Mouse (Mus musculus): ENCODE results near the gene Nfia. TPM values are rescaled to one million over a fixed set of nuclear protein-coding genes. Genes with fewer than 3 reads are reported as not detected.

Nfia gene
- polyA plus RNA-seq, 1 experiment = not detected

DNA sequence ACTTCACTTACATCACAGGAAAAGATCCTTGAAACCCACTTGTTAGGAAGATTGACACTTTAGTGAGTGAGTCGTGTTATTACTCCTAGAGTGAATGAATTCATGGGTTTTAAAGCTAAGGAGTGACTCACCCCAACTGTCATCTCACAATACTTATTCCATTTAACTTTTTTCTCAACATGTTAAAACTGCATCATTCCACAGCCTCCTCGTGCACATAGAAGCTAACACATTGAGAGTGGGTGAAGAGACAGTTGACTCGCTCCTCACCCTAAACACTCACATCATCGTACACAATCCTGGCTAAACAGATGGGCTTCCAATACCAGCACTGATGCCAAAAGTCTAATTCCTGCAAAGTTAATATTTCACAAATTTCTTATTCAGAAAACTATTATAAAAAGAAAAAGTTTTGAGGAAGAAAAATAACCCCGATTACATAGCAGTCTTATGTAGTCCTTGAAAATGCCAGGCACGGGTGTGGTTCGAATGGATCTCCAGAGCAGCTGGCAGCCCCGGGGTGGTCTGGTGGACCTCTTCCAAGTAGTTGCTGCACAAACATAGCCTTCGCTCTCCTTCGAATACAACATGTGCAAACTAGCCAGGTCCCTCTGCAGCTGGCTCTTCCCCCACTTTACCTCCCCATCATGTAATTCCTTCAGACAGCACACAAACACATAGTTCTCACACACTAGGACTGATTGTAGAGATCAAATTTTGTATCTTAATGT lies 178.0 kb downstream of the Nfia start:
- Histone ChIP-seq H3K4me1 (ENCODE audit: control insufficient read depth, insufficient read depth, low read length) (no peaks in the 10 kb centered on the region), H3K27ac (ENCODE audit: insufficient read depth, low read depth, low read length) (no peak overlapping the region), H3K4me3 (ENCODE audit: insufficient read depth, low read depth, low read length) (no peak overlapping the region)
- TF ChIP-seq POLR2A (IDR thresholded peaks at IDR 0.05; ENCODE audit: insufficient read depth, low read depth, low read length) = no peak
- no peak for TF ChIP-seq CTCF (IDR thresholded peaks at IDR 0.05; ENCODE audit: insufficient read depth, low read depth, low read length)
- 64% methylated on average over 10 of the region's 10 CpGs for WGBS

DNA sequence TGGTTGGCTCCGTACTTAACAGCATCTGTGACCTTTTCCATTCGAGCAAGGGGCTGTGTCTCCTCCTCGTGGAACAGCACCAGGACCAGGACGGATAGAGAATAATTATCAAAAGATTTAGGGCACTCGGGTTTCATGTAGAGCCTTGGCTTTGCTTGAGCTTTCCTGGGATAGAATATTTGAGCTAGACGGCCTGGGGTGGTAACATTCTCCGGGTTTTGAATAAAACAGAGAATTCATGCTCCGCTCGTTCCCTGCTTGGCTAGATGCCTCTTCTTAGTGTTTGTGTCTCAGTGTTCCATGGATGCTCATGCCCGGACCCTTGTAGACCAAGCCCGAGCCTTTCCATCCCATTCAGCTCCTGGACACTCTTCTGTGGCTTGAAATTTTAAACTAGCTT lies 181.4 kb downstream of the Nfia start:
- Histone ChIP-seq H3K4me3 (ENCODE audit: insufficient read depth, low read depth, low read length) (no peak overlapping the region), H3K27ac (ENCODE audit: insufficient read depth, low read depth, low read length) (no peak overlapping the region), H3K4me1 (ENCODE audit: control insufficient read depth, insufficient read depth, low read length) (no peaks in the 10 kb centered on the region)
- WGBS = 48% methylated on average over 11 of the region's 11 CpGs
- TF ChIP-seq POLR2A (IDR thresholded peaks at IDR 0.05; ENCODE audit: insufficient read depth, low read depth, low read length) (no peak), CTCF (IDR thresholded peaks at IDR 0.05; ENCODE audit: insufficient read depth, low read depth, low read length) (no peak)

- Histone ChIP-seq H3K4me3 (ENCODE audit: insufficient read depth, low read depth, low read length) (no peak overlapping the region), H3K4me1 (ENCODE audit: control insufficient read depth, insufficient read depth, low read length) (no peaks in the 10 kb centered on the region), H3K27ac (ENCODE audit: insufficient read depth, low read depth, low read length) (no peak overlapping the region)
- 87% methylated on average over 5 of the region's 5 CpGs for whole genome bisulfite sequencing
- no peak for TF ChIP-seq CTCF (IDR thresholded peaks at IDR 0.05; ENCODE audit: insufficient read depth, low read depth, low read length)
- no peak for TF ChIP-seq POLR2A (IDR thresholded peaks at IDR 0.05; ENCODE audit: insufficient read depth, low read depth, low read length)
Observed at GRCm38 (mm10) chr4:97958121-97958520, 185.6 kb downstream of the Nfia start.

- TF ChIP-seq CTCF (IDR thresholded peaks at IDR 0.05; ENCODE audit: insufficient read depth, low read depth, low read length) (no peak), POLR2A (IDR thresholded peaks at IDR 0.05; ENCODE audit: insufficient read depth, low read depth, low read length) (no peak)
- WGBS = 84% methylated on average over 7 of the region's 7 CpGs
- Histone ChIP-seq H3K4me1 (ENCODE audit: control insufficient read depth, insufficient read depth, low read length) (no peaks in the 10 kb centered on the region), H3K27ac (ENCODE audit: insufficient read depth, low read depth, low read length) (no peak overlapping the region), H3K4me3 (ENCODE audit: insufficient read depth, low read depth, low read length) (no peak overlapping the region)
Observed at GRCm38 (mm10) chr4:97962856-97963255, 190.3 kb downstream of the Nfia start.

DNA sequence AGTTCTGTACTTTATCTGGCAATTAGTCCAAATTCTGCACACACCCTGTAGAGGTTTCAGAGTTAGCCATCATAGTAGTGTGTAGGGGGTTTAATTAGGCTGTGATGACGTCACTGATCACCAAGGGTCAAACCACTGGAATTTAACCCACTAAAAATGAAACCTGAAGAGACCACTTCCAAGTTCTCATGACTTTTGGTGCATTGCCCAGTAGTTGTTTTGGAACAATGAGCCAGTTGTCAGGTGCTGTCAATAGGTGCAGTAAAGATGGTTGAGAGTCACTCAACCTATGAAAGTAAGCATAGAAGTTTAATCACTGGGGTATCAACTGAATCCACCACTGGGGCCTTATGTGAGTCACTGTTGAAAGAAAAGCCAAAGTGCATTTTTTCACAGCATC lies 191.4 kb downstream of the Nfia start:
- no peak overlapping the region for H3K4me3 ChIP-seq (ENCODE audit: insufficient read depth, low read depth, low read length)
- H3K27ac ChIP-seq (ENCODE audit: insufficient read depth, low read depth, low read length) = no peak overlapping the region
- H3K4me1 ChIP-seq (ENCODE audit: control insufficient read depth, insufficient read depth, low read length) = no peaks in the 10 kb centered on the region
- WGBS = 54% methylated on average over 1 of the region's 1 CpGs
- TF ChIP-seq CTCF (IDR thresholded peaks at IDR 0.05; ENCODE audit: insufficient read depth, low read depth, low read length) (no peak), POLR2A (IDR thresholded peaks at IDR 0.05; ENCODE audit: insufficient read depth, low read depth, low read length) (no peak)

GRCm38 (mm10) chr4:97968786-97969348 lies 196.3 kb downstream of the Nfia start:
- no peak overlapping the region for H3K27ac ChIP-seq (ENCODE audit: insufficient read depth, low read depth, low read length)
- no peaks in the 10 kb centered on the region for H3K4me1 ChIP-seq (ENCODE audit: control insufficient read depth, insufficient read depth, low read length)
- WGBS = 83% methylated on average over 7 of the region's 7 CpGs
- no peak overlapping the region for H3K4me3 ChIP-seq (ENCODE audit: insufficient read depth, low read depth, low read length)
- TF ChIP-seq POLR2A (IDR thresholded peaks at IDR 0.05; ENCODE audit: insufficient read depth, low read depth, low read length) (no peak), CTCF (IDR thresholded peaks at IDR 0.05; ENCODE audit: insufficient read depth, low read depth, low read length) (no peak)

GRCm38 (mm10) chr4:97973064-97973463 lies 200.5 kb downstream of the Nfia start:
- WGBS = 97% methylated on average over 2 of the region's 2 CpGs
- TF ChIP-seq POLR2A (IDR thresholded peaks at IDR 0.05; ENCODE audit: insufficient read depth, low read depth, low read length) = no peak
- TF ChIP-seq CTCF (IDR thresholded peaks at IDR 0.05; ENCODE audit: insufficient read depth, low read depth, low read length) = no peak
- Histone ChIP-seq H3K4me1 (ENCODE audit: control insufficient read depth, insufficient read depth, low read length) (no peaks in the 10 kb centered on the region), H3K4me3 (ENCODE audit: insufficient read depth, low read depth, low read length) (no peak overlapping the region), H3K27ac (ENCODE audit: insufficient read depth, low read depth, low read length) (no peak overlapping the region)

DNA sequence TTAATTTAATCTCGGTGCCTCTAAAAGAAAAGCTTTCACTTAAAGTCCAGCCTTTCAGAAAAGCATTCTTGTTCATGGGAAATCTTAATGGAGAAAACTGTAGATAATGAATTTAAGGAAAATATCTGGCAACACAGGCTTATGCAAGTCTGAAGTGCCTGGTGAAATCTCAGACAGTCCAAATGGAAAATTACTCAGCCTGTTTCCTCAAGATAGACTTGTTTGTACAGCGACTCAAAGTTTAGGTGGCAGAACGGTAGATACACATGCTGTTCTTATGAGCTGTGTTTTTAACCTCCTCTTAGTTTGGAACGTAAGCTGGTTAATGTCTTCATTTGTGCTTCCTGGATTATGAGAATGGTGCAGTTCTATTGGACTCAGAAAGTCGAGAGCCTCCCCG lies 201.5 kb downstream of the Nfia start:
- 73% methylated on average over 6 of the region's 6 CpGs for WGBS
- Histone ChIP-seq H3K27ac (ENCODE audit: insufficient read depth, low read depth, low read length) (no peak overlapping the region), H3K4me1 (ENCODE audit: control insufficient read depth, insufficient read depth, low read length) (no peaks in the 10 kb centered on the region), H3K4me3 (ENCODE audit: insufficient read depth, low read depth, low read length) (no peak overlapping the region)
- TF ChIP-seq CTCF (IDR thresholded peaks at IDR 0.05; ENCODE audit: insufficient read depth, low read depth, low read length) (no peak), POLR2A (IDR thresholded peaks at IDR 0.05; ENCODE audit: insufficient read depth, low read depth, low read length) (no peak)

- H3K4me1 ChIP-seq (ENCODE audit: control insufficient read depth, insufficient read depth, low read length) = no peaks in the 10 kb centered on the region
- no peak overlapping the region for H3K27ac ChIP-seq (ENCODE audit: insufficient read depth, low read depth, low read length)
- no peak for TF ChIP-seq POLR2A (IDR thresholded peaks at IDR 0.05; ENCODE audit: insufficient read depth, low read depth, low read length)
- TF ChIP-seq CTCF (IDR thresholded peaks at IDR 0.05; ENCODE audit: insufficient read depth, low read depth, low read length) = no peak
- 68% methylated on average over 5 of the region's 5 CpGs for WGBS
- no peak overlapping the region for H3K4me3 ChIP-seq (ENCODE audit: insufficient read depth, low read depth, low read length)
Observed at GRCm38 (mm10) chr4:97976891-97977290, 204.4 kb downstream of the Nfia start.
